Mouse (Mus musculus): ENCODE data around the gene Brdt.

Brdt gene

GRCm38 (mm10) chr5:107330916-107331421, at the start of gene Brdt:
TSS of gene Brdt (plus strand) at chr5:107331159.
- DNase-seq (ENCODE audit: low spot score in 2 of 2) = no peak

- no peak for DNase-seq (ENCODE audit: low spot score in 2 of 2)
Observed at GRCm38 (mm10) chr5:107282561-107283307, 48.2 kb upstream of the Brdt start.

- no peak for DNase-seq (ENCODE audit: low spot score in 2 of 2)
Observed at GRCm38 (mm10) chr5:107283935-107284524, 46.9 kb upstream of the Brdt start.

- DNase-seq (ENCODE audit: low spot score in 2 of 2) = no peak
Observed at GRCm38 (mm10) chr5:107285563-107285962, 45.4 kb upstream of the Brdt start.

GRCm38 (mm10) chr5:107287254-107287907, 43.6 kb upstream of the Brdt start:
- DNase-seq (ENCODE audit: low spot score in 2 of 2) = peak; percentile 61 to 86

GRCm38 (mm10) chr5:107287908-107288267, 43.1 kb upstream of the Brdt start:
- DNase-seq (ENCODE audit: low spot score in 2 of 2) = no peak

- DNase-seq (ENCODE audit: low spot score in 2 of 2) = peak; percentile 31 to 37
Observed at GRCm38 (mm10) chr5:107288427-107289233, 42.3 kb upstream of the Brdt start.

- peak; percentile 39 to 73 for DNase-seq (ENCODE audit: low spot score in 2 of 2)
Observed at GRCm38 (mm10) chr5:107289234-107289764, 41.7 kb upstream of the Brdt start, which contains the start of gene Tgfbr3. TSS of gene Tgfbr3 (minus strand) at chr5:107289629.

- no peak for DNase-seq (ENCODE audit: low spot score in 2 of 2)
Observed at GRCm38 (mm10) chr5:107289986-107290385, 41.0 kb upstream of the Brdt start.

- DNase-seq (ENCODE audit: low spot score in 2 of 2) = no peak
Observed at GRCm38 (mm10) chr5:107294041-107294440, 36.9 kb upstream of the Brdt start.

- no peak for DNase-seq (ENCODE audit: low spot score in 2 of 2)
Observed at GRCm38 (mm10) chr5:107295061-107295816, 35.7 kb upstream of the Brdt start.

GRCm38 (mm10) chr5:107295817-107296511, 35.0 kb upstream of the Brdt start:
- DNase-seq (ENCODE audit: low spot score in 2 of 2) = no peak

- DNase-seq (ENCODE audit: low spot score in 2 of 2) = no peak
Observed at GRCm38 (mm10) chr5:107296512-107297322, 34.2 kb upstream of the Brdt start.

GRCm38 (mm10) chr5:107298854-107299253, 32.1 kb upstream of the Brdt start:
- DNase-seq (ENCODE audit: low spot score in 2 of 2) = no peak

GRCm38 (mm10) chr5:107303350-107303861, 27.6 kb upstream of the Brdt start:
- peak in 1 of 2 experiments; percentile 24 for DNase-seq (ENCODE audit: low spot score in 2 of 2)

- no peak for DNase-seq (ENCODE audit: low spot score in 2 of 2)
Observed at GRCm38 (mm10) chr5:107304117-107304825, 26.7 kb upstream of the Brdt start.

- DNase-seq (ENCODE audit: low spot score in 2 of 2) = no peak
Observed at GRCm38 (mm10) chr5:107307432-107307831, 23.5 kb upstream of the Brdt start.

- DNase-seq (ENCODE audit: low spot score in 2 of 2) = no peak
Observed at GRCm38 (mm10) chr5:107317141-107317540, 13.8 kb upstream of the Brdt start.

Data from spleen, postnatal 10 days (tissue).